Mouse (Mus musculus) stomach, postnatal 0 days (tissue): ENCODE data around the gene Tmc3.

ENCODE experiments used
- CTCF ChIP-seq: IDR thresholded peaks from 2 replicates; pipeline ENCODE4 v1.5.1; 2016; ENCODE audit warnings: antibody characterized with exemption, low read depth, mild to moderate bottlenecking, moderate library complexity
- EP300 ChIP-seq: optimal IDR thresholded peaks from 2 replicates; pipeline ENCODE3; 2016; ENCODE audit warnings: antibody characterized with exemption

DNA sequence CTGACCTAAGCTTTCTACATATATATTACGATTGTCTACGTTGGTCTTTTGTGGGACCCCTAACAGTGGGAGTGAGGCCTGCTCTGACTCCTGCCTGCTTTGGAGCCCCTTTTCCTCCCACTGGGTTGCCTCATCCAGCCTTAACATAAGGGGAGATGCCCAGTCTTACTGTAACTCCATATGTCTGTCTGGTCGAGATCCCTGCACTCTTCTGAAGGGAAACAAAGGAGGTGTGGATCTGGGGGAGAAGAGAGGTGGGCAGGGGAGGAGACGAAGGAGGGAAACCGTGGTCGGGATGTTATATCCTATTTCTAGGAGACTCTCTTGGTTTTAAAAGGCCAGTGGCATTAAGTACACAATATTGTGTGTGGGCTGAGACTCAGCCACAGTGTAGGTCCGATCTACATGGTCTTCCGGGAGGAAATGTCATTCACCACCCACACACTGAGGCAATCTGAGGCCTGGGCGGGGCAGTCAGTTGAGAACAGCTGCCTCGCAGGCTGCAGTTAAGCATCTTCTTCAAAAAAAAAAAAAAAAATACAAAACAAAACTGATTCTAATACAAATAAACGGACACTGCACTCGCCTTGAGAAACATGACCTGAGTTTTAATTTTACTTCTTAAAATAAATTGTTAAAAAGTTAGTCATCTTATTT is 20.0 kb upstream of the Tmc3 start:
- no peak for TF ChIP-seq CTCF
- TF ChIP-seq EP300: no peak
